Mouse (Mus musculus) myocyte (in vitro differentiated cells): Measurements from ENCODE around the gene Acod1. TPM values are rescaled to one million over a fixed set of nuclear protein-coding genes. Genes with fewer than 3 reads are reported as not detected.

Experiments
- H3K27me3 ChIP-seq: one replicate; pipeline ENCODE4 v1.6.1; 2011; ENCODE audit not compliant: control insufficient read depth, insufficient read depth, insufficient read length
- H3K36me3 ChIP-seq: one replicate; pipeline ENCODE4 v1.6.1; 2011; ENCODE audit not compliant: control insufficient read depth, insufficient read depth
- H3K4me2 ChIP-seq: one replicate; pipeline ENCODE4 v1.6.1; 2011; ENCODE audit warnings: low read depth, control low read depth
- H3K4me3 ChIP-seq: one replicate; pipeline ENCODE4 v1.5.1; 2011; ENCODE audit warnings: mild to moderate bottlenecking, control low read depth, moderate library complexity
- H3K79me2 ChIP-seq: one replicate; pipeline ENCODE4 v1.6.1; 2011; ENCODE audit not compliant: control insufficient read depth, insufficient read depth
- H3ac ChIP-seq: one replicate; pipeline ENCODE4 v1.6.1; 2011; ENCODE audit not compliant: control insufficient read depth, insufficient read length
- CEBPB ChIP-seq: IDR thresholded peaks from 2 replicates; pipeline ENCODE4 v1.6.1; 2011; ENCODE audit warnings: mild to moderate bottlenecking, moderate library complexity; ENCODE audit not compliant: poor library complexity, insufficient read depth, severe bottlenecking
- E2F4 ChIP-seq: IDR thresholded peaks from one replicate; pipeline ENCODE4 v1.6.1; 2011; ENCODE audit warnings: mild to moderate bottlenecking, control low read depth, moderate library complexity; ENCODE audit not compliant: insufficient read depth
- MAX ChIP-seq: IDR thresholded peaks from one replicate; pipeline ENCODE4 v1.6.1; 2011; ENCODE audit warnings: low read depth, mild to moderate bottlenecking, control low read depth
- MYOD1 ChIP-seq, 3 experiments: IDR thresholded peaks; one replicate each; pipeline ENCODE4 v1.6.1; 2011; ENCODE audit warnings: control low read depth in 2 of 3, low read depth in 2 of 3, mild to moderate bottlenecking in 2 of 3, moderate library complexity in 1 of 3; ENCODE audit not compliant: insufficient read length in 2 of 3, control insufficient read depth in 1 of 3
- MYOG ChIP-seq, 3 experiments: IDR thresholded peaks; one replicate each; pipeline ENCODE4 v1.6.1; 2011; ENCODE audit warnings: control low read depth in 2 of 3, low read depth in 2 of 3, mild to moderate bottlenecking in 2 of 3; ENCODE audit not compliant: insufficient read length in 2 of 3, control insufficient read depth in 1 of 3, insufficient read depth in 1 of 3
- POLR2A ChIP-seq: IDR thresholded peaks from one replicate; pipeline ENCODE4 v1.6.1; 2011; ENCODE audit warnings: low read depth, mild to moderate bottlenecking, control low read depth, moderate library complexity; ENCODE audit not compliant: insufficient read length
- POLR2AphosphoS2 ChIP-seq: IDR thresholded peaks from one replicate; pipeline ENCODE4 v1.6.1; 2011; ENCODE audit warnings: low read depth, control low read depth; ENCODE audit not compliant: insufficient read length
- REST ChIP-seq: IDR thresholded peaks from one replicate; pipeline ENCODE4 v1.6.1; 2011; ENCODE audit warnings: mild to moderate bottlenecking, control low read depth, moderate library complexity; ENCODE audit not compliant: insufficient read depth, insufficient read length
- SRF ChIP-seq: IDR thresholded peaks from one replicate; pipeline ENCODE4 v1.6.1; 2011; ENCODE audit warnings: low read depth; ENCODE audit not compliant: control insufficient read depth, insufficient read length
- TCF12 ChIP-seq: IDR thresholded peaks from one replicate; pipeline ENCODE4 v1.6.1; 2011; ENCODE audit warnings: mild to moderate bottlenecking, control low read depth; ENCODE audit not compliant: poor library complexity, insufficient read depth, severe bottlenecking
- TCF3 ChIP-seq: IDR thresholded peaks from one replicate; pipeline ENCODE4 v1.6.1; 2011; ENCODE audit warnings: low read depth, control low read depth; ENCODE audit not compliant: insufficient read length
- USF1 ChIP-seq: IDR thresholded peaks from one replicate; pipeline ENCODE4 v1.6.1; 2011; ENCODE audit warnings: low read depth, mild to moderate bottlenecking, control low read depth, moderate library complexity
- polyA plus RNA-seq: library from polyadenylated mRNA; unstranded; fragments of >200 nt; fragmentation: generic; extraction: Trizol; gene quantifications from one replicate; pipeline ENCODE4 v1.2.1, GENCODE M21; 2012; ENCODE audit warnings: missing spikeins

Gene Acod1
- polyA plus RNA-seq, 1 experiment: not detected

DNA sequence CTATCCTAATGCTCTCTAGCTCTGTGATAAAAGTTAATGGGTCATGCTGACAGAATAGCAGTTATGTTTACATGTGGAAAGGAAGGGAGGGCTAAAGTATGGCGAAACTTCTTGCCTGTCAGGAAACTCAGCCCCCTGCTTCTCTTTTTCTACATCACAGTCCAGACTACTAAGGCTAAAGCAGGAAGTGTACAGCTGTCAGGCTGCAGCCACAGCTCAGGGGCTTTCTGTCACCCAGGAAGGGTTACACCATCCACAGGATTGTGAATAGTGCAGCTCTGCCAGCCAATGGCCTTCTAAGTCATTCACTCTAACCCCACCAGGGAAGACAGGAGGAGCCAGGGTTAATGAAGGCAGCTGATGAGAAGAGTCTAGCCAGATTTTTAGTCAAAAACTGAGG, 12.2 kb downstream of the Acod1 start:
- no peaks in the 10 kb centered on the region for H3K79me2 ChIP-seq
- H3ac ChIP-seq: no peak overlapping the region
- H3K36me3 ChIP-seq: no peaks in the 10 kb centered on the region
- H3K4me3 ChIP-seq: no peak overlapping the region
- H3K27me3 ChIP-seq: no peaks in the 10 kb centered on the region
- no peak overlapping the region for H3K4me2 ChIP-seq
- TF ChIP-seq REST (no peak), MYOG (IDR thresholded peaks at IDR 0.05; ENCODE audit: control insufficient read depth in 1 of 3, insufficient read depth in 1 of 3, insufficient read length in 2 of 3, low read depth in 2 of 3) (no peak), MAX (no peak), SRF (no peak), POLR2A (no peak), MYOD1 (IDR thresholded peaks at IDR 0.05; ENCODE audit: control insufficient read depth in 1 of 3, insufficient read length in 2 of 3, low read depth in 2 of 3) (no peak), TCF12 (no peak), E2F4 (no peak), CEBPB (no peak), TCF3 (no peak), POLR2AphosphoS2 (no peak), USF1 (no peak)

DNA sequence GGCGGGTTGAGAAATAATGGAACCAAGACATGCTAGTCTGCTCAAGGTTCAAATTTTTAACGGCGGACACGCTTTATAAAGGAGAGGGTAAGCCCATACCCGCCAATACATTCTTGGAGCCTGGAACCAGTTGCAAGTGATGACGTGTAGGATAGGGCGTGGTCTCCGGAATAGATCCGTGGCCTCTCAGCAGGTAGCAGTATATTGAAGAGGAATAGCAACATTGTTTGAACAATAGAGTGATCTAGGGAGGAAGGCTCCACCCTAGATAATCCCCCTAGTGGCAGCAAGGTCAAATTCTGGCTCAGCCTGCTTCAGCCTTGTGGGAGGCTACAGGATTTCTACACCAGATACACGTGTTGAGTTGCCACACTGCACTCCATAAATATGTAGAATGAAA, 12.7 kb downstream of the Acod1 start:
- H3K79me2 ChIP-seq: no peaks in the 10 kb centered on the region
- no peak overlapping the region for H3K4me2 ChIP-seq
- TF ChIP-seq USF1 (no peak), CEBPB (no peak), POLR2A (no peak)

DNA sequence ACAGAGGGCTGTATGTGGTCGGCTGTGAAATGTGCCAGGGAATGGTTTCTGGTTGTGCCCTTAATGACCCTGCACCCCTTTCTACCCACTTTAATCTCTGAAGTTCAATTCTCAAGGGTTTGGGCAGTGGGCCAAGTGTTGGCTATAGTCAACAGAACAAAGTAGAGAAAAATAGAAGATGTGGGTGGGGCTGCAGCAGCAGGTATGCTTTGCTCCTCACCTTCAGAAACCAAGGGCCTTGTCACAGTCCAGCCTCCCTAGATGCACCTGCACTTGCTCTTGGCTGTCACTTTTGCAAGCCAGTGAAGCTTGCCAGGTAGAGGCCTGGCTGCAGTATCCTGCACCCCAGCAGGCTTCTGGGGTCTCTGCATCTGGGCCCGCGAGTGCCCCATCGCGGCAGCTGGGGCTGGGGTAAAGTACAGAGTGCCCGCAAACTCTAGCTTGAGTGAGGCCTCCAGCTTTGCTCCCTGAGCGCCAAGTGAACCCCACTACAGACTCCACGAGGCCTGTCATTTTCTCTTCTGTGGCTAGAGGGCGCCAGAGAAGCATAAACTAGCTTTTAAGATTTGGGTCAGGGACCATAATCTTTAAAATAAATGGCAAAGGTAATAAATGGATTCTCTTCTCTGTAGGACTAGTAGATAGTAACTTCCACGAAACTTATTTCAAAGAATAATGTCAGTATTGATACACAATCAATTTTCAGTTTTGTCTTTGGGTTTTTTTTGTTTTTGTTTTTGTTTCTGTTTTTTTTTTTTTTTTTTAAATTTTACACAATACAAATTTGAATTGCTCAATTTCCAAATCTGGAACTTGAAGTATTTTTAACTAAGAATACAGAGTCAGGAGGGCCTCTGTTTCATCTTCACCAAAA, 18.8 kb downstream of the Acod1 start:
- Histone ChIP-seq H3K36me3 (no peaks in the 10 kb centered on the region), H3K4me2 (no peak overlapping the region), H3K4me3 (no peak overlapping the region), H3K79me2 (no peaks in the 10 kb centered on the region), H3ac (no peak overlapping the region), H3K27me3 (no peaks in the 10 kb centered on the region)
- TF ChIP-seq USF1: no peak
- TF ChIP-seq POLR2A: no peak
- TF ChIP-seq MYOG (IDR thresholded peaks at IDR 0.05; ENCODE audit: control insufficient read depth in 1 of 3, insufficient read depth in 1 of 3, insufficient read length in 2 of 3, low read depth in 2 of 3): no peak
- TF ChIP-seq MYOD1 (IDR thresholded peaks at IDR 0.05; ENCODE audit: control insufficient read depth in 1 of 3, insufficient read length in 2 of 3, low read depth in 2 of 3): no peak
- TF ChIP-seq CEBPB: no peak

More for the DNA sequence above, 12.7 kb downstream of the Acod1 start:
- no peaks in the 10 kb centered on the region for H3K36me3 ChIP-seq
- no peak overlapping the region for H3ac ChIP-seq
- no peak overlapping the region for H3K4me3 ChIP-seq
- no peaks in the 10 kb centered on the region for H3K27me3 ChIP-seq

DNA sequence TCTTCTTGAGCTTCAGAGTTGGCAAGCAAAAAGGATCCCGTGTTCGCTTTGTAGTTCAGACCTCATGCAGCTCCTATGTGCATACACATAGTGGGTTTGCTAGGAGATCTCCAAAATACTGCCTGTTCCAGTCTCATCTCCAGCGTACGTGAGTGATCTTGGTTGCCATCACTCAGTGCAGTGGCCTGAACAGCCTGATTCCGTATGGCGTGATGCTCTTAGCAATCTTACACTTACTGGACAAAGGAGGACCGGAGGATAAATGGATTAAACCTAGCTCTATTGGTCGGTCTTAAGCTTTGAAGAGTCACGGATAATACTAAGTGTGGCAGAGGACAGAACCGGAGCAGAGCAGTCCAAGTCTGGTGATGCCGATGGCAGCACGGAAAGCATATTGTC, 22.7 kb downstream of the Acod1 start:
- TF ChIP-seq MYOD1 (IDR thresholded peaks at IDR 0.05; ENCODE audit: control insufficient read depth in 1 of 3, insufficient read length in 2 of 3, low read depth in 2 of 3) (no peak), TCF3 (no peak), E2F4 (no peak), REST (no peak), POLR2A (no peak), MYOG (IDR thresholded peaks at IDR 0.05; ENCODE audit: control insufficient read depth in 1 of 3, insufficient read depth in 1 of 3, insufficient read length in 2 of 3, low read depth in 2 of 3) (no peak), CEBPB (no peak), TCF12 (no peak), SRF (no peak), USF1 (no peak)
- peak overlapping the region; percentile 47 for H3K4me3 ChIP-seq
- H3ac ChIP-seq: peak overlapping the region; percentile 30
- no peaks in the 10 kb centered on the region for H3K27me3 ChIP-seq
- peaks cover 11% of the 10 kb centered on the region for H3K36me3 ChIP-seq
- peak overlapping the region; percentile 77 for H3K4me2 ChIP-seq
- no peaks in the 10 kb centered on the region for H3K79me2 ChIP-seq

DNA sequence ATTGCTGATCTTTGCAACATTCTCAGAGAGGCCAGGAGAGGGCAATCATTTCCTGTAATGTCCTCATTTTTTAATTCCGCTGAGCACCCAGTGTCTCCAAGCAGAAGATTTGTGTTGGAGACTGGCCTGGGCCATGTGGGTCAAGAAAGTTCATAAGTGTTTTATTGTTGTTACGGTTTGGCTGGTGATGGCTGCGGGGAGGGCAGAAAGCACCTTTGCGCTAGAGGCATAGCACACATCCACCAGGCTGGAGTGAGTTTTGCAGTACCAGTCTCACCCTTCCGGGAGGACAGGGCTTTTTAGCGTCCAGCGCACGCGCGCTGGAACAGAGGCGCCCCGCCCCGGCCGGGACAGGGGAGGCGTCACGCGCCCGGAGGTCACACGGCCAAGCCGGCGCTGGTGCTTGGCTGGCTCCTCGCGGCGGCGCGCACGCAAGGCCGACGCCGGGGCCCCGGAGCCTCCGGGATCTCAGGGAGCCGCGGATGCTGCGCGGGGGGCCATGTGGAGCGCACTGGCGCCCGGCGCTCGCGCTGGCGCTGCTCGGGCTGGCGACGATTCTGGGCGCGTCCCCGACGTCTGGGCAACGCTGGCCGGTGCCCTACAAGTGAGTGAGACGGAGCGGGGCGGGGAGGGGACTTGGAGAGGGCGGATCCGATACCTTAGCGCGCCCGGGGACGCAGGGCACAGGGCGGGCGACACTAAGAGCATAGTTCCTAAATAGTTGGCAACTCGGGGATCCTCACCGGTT, 23.3 kb downstream of the Acod1 start, which contains the start of gene Cln5:
Cln5 (plus strand) TSS at position 353 of the 748 bp plus-strand sequence.
- H3K79me2 ChIP-seq: no peaks in the 10 kb centered on the region
- TF ChIP-seq TCF3 (no peak), POLR2A (peak; percentile 76), REST (no peak), USF1 (peak; percentile 65), CEBPB (peak; percentile 59; the same call in 1 of the 2 replicates), POLR2AphosphoS2 (peak; percentile 77)
- no peaks in the 10 kb centered on the region for H3K27me3 ChIP-seq
- H3K4me3 ChIP-seq: peak within 1 kb of the TSS; percentile 47
- H3K4me2 ChIP-seq: peak within 1 kb of the TSS; percentile 93
- H3K36me3 ChIP-seq: peaks cover 17% of the 10 kb centered on the region
- peak within 1 kb of the TSS; percentile 30 for H3ac ChIP-seq
